Mouse (Mus musculus) kidney, adult 11 months (tissue): ENCODE data around the gene Plcb1.

Experiments
- DNase-seq: peaks from one replicate; pipeline ENCODE4 v3.0.0; 2022

Gene Plcb1

DNA sequence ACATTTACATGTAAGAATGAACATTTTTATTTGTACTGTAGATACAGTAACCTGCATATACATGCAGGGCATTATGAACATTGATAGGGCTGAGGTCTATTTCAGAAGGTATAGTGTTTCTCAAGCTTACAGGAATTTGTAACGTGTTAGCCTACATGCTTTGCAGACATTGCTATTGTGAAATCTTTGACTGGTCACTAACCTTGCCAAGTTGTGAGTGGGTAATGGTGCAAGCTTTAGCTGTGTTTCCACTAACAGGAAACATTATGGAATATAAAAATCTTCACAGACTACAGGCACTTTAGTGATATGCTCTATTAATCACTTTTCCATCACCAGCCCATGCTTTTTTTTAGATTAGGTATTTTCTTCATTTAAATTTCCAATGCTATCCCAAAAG is 289.5 kb downstream of the Plcb1 start:
- DNase-seq, result no peak

- DNase-seq, result no peak
Measured at GRCm38 (mm10) chr2:135092588-135093162, 306.8 kb downstream of the Plcb1 start.

- DNase-seq, result no peak
Measured at GRCm38 (mm10) chr2:135101292-135101691, 315.4 kb downstream of the Plcb1 start.

DNA sequence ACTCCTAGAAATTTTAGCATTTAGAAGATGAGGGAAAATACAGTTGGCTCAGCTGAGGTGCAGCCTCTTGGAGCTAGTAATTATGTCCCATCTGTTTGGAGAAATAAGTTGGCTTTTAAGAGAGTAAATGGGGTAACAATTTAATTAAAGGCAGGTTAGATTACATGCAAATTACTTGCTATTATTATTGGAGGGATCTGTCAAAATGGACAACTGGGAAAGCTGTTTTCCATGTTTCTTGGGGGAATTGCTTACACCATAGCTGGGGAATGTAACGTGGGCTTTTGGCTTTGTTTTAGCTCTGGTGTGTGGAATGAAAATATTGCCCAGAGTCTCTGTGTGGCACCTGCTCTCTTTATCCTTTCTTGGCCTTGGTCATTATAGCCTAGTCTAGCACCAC is 316.1 kb downstream of the Plcb1 start:
- no peak for DNase-seq

GRCm38 (mm10) chr2:135106649-135107048 is 320.8 kb downstream of the Plcb1 start:
- no peak for DNase-seq

DNA sequence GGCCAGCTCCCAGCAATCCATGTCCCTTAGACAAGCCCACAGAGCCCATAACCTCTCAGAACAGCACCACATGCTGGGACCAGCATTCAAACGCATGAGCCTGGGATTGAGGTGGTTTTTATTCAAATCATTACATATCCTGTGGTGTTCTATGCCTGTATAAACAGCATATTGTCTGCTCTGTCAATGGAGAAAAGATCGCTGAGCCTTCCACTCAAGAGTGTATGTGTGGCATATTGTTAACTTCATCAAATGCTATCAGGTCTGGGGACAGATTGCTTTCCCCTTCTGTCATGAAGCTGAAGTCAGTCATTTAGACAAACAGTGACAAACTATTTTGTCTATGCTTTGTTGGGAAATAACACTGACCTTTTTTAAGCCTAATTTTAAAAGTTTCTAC is 322.7 kb downstream of the Plcb1 start:
- DNase-seq, result no peak

GRCm38 (mm10) chr2:135114501-135115128 is 328.7 kb downstream of the Plcb1 start:
- no peak for DNase-seq

DNA sequence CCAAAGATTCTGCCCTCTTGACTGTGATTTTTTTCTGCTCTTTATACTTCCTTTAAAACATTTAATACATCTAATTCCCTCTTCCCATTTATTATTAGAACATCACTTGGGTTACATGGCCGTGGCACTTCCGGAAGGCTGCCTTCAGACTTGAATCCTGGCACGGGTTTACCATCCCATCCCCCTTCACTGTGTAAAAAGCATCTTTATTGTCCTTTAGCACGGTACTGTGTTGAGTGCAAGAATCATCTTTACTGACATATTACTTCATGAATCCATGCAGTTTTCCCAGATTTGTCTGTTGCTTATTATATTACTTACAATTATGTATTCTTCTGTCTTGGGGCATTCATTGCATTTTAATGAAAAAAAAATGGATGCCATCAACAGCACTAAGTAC is 337.2 kb downstream of the Plcb1 start:
- DNase-seq, result no peak

GRCm38 (mm10) chr2:135123695-135124343 is 338.0 kb downstream of the Plcb1 start:
- DNase-seq, result no peak

- no peak for DNase-seq
Measured at GRCm38 (mm10) chr2:135140576-135140975, 354.7 kb downstream of the Plcb1 start.

GRCm38 (mm10) chr2:135152289-135152688 is 366.4 kb downstream of the Plcb1 start:
- DNase-seq, result no peak

DNA sequence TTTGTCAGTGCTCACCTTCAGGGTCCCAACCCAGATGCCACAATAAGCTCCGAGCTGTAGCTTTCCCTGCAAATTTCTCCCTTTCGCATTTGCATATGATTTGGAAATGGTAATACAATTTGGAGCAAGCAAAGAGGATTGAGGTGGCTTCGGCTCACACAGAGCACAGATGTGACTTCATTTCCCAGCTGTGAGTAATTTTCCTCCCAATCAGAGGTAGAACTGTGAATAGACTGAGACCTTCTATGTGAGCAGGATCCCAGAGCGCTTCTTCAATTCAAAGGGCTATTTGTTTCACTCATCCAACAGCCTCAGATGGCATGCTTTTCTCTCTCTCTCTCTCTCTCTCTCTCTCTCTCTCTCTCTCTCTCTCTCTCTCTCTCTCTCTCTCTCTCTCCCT is 367.4 kb downstream of the Plcb1 start:
- no peak for DNase-seq

- no peak for DNase-seq
Measured at GRCm38 (mm10) chr2:135156055-135156454, 370.2 kb downstream of the Plcb1 start.

- DNase-seq, result no peak
Measured at GRCm38 (mm10) chr2:135157961-135158360, 372.1 kb downstream of the Plcb1 start.

- no peak for DNase-seq
Measured at GRCm38 (mm10) chr2:135161673-135162072, 375.8 kb downstream of the Plcb1 start.

DNA sequence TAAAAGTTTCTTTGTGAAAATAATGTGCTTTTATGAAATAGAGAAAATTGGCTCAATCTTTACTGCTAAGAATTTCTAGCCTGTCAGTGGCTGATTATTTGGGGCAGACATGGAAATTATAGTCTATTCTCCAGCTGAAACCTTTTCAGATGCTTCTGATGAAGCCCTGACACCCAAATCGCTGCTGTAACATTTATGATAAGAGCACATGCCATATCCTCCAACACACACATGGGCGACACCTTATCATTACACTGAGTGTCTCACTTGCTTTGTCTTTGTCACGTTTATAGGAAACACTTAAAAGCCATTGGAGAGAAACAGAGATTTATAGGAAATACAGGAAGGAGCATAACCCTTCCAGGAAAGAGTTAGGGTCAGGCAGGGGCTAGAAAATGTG is 379.6 kb downstream of the Plcb1 start:
- no peak for DNase-seq

GRCm38 (mm10) chr2:135175544-135175943 is 389.7 kb downstream of the Plcb1 start:
- no peak for DNase-seq

- DNase-seq, result no peak
Measured at GRCm38 (mm10) chr2:135187659-135188058, 401.8 kb downstream of the Plcb1 start.

GRCm38 (mm10) chr2:135200830-135201229 is 415.0 kb downstream of the Plcb1 start:
- no peak for DNase-seq

DNA sequence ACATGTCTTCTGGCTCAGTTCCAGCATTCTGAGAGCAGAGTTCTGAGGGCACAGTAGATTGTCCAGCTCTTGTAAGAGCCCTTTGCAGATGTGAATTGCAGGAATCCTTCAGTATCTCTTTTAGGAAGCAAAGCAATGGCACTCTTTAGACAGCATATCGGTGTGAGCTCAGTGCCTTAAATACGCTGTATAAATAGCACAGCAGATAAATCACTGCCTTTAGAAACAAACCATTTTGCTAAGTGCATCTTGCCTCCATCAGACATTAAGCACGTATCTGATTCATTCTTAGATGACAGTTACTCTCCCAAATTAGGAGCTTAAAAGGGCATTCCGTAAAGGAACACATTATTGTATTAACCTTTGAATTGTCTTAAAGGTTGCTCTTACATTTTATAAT is 416.5 kb downstream of the Plcb1 start:
- DNase-seq, result no peak

- DNase-seq, result no peak
Measured at GRCm38 (mm10) chr2:135204141-135205120, 418.6 kb downstream of the Plcb1 start.

- no peak for DNase-seq
Measured at GRCm38 (mm10) chr2:135208890-135209289, 423.0 kb downstream of the Plcb1 start.

DNA sequence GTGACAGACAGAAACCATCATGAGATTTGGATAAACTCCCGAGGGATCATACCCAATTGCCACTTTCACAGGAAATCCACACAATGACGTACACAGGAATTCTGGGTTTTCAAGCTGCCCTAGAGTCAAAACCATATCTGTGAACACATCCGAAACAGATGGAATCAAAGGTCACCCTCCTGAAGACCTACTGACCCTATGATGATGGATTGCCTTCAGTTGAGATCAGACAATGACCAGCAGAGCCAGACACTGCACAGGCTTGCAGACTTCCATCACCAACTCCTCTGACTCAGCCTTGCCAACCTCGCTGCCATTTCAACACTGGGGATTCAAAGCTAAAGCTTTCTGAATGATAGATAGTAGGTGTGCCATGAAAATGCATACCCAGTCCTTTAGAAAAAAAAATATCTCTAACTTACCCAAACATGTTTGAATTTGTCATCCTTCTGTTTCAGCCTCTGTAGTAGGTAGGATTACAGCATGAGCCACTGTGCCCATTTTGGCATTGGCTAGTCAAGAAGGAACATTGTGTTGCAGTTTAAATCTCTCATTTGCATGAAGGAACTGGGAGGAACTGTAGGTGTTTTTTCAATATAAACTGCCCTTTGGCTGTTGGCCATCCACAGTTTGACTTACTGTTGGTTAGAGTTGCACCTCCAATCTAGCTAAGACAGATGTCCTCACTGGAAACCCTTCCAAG is 429.0 kb downstream of the Plcb1 start:
- DNase-seq, result no peak
